Mouse (Mus musculus) heart, postnatal 0 days (tissue): ENCODE results near the gene Zfp148.

Source experiments
- CTCF ChIP-seq: IDR thresholded peaks from 2 replicates; pipeline ENCODE4 v1.5.1; 2016; ENCODE audit warnings: antibody characterized with exemption, control low read depth, low read depth
- EP300 ChIP-seq: IDR thresholded peaks from 2 replicates; pipeline ENCODE4 v1.6.1; 2016; ENCODE audit warnings: antibody characterized with exemption, low read depth

DNA sequence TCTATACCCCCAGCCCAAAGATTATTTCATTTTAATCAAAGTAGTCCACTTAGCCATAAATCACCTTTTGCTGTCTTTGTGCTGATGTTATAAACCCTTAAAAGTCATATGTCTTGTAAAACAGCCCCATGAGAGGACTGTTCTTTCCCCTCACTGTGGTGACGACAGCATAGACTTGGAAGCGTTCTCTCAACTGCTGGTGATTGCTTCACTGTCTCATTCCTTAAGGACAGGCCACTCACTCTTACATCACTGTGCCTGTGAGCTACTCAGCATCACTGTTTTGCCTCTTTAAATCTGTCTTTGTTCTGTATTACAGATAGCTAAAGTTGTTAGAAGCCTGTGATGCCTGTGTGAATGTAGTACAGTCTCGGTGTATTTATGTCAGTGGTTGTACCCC lies 80.8 kb downstream of the Zfp148 start:
- TF ChIP-seq EP300 (no peak), CTCF (no peak)
